Mouse (Mus musculus) kidney, embryonic 15.5 days (tissue): ENCODE results near the gene Mapk9. TPM values are rescaled to one million over a fixed set of nuclear protein-coding genes. Genes with fewer than 3 reads are reported as not detected.

Source experiments
- ATAC-seq: fragments of 200-750 bp; cut with Nextera tagmentation; replicated peaks from 2 replicates; pipeline ENCODE4 v1.8.0; 2017; ENCODE audit warnings: moderate TSS enrichment; ENCODE audit not compliant: low FRiP score
- H3K27ac ChIP-seq: fragments of 300-500 bp; sonication (generic); 2 replicates; pipeline ENCODE4 v1.5.1; 2015; ENCODE audit warnings: mild to moderate bottlenecking, inconsistent platforms
- H3K27me3 ChIP-seq: fragments of 300-500 bp; sonication (generic); 2 replicates; pipeline ENCODE4 v1.6.1; 2015; ENCODE audit warnings: inconsistent platforms
- H3K36me3 ChIP-seq: fragments of 300-500 bp; sonication (generic); 2 replicates; pipeline ENCODE4 v1.6.1; 2015; ENCODE audit warnings: inconsistent platforms
- H3K4me1 ChIP-seq: fragments of 300-500 bp; sonication (generic); 2 replicates; pipeline ENCODE4 v1.6.1; 2015; ENCODE audit warnings: inconsistent platforms
- H3K4me2 ChIP-seq: fragments of 300-500 bp; sonication (generic); 2 replicates; pipeline ENCODE4 v1.6.1; 2015; ENCODE audit warnings: moderate library complexity, mild to moderate bottlenecking, inconsistent platforms
- H3K4me3 ChIP-seq: fragments of 300-500 bp; sonication (generic); replicated peaks from 2 replicates; pipeline ENCODE4 v1.5.1; 2015; ENCODE audit warnings: mild to moderate bottlenecking, inconsistent platforms
- H3K9ac ChIP-seq: fragments of 300-500 bp; sonication (generic); 2 replicates; pipeline ENCODE4 v1.6.1; 2015; ENCODE audit warnings: mild to moderate bottlenecking, inconsistent platforms
- H3K9me3 ChIP-seq: fragments of 300-500 bp; sonication (generic); replicated peaks from 2 replicates; pipeline ENCODE4 v1.6.1; 2016; ENCODE audit warnings: inconsistent platforms
- WGBS: fragments of 180-500 bp; shearing (Covaris S2); methylation state at CpG from one replicate; pipeline ENCODE4 v1.1.7; 2015; ENCODE audit warnings: mixed read lengths; 5-methylcytosine and 5-hydroxymethylcytosine counted together
- polyA plus RNA-seq: library from polyadenylated mRNA; unstranded; fragments of >200 nt; fragmentation: Nextera tagmentation; extraction: Ambion mirVana; gene quantifications from 2 replicates; pipeline ENCODE4 v1.2.1, GENCODE M21; 2015

Gene Mapk9
- polyA plus RNA-seq, 1 experiment from 2014 or later, result 30.3 TPM

DNA sequence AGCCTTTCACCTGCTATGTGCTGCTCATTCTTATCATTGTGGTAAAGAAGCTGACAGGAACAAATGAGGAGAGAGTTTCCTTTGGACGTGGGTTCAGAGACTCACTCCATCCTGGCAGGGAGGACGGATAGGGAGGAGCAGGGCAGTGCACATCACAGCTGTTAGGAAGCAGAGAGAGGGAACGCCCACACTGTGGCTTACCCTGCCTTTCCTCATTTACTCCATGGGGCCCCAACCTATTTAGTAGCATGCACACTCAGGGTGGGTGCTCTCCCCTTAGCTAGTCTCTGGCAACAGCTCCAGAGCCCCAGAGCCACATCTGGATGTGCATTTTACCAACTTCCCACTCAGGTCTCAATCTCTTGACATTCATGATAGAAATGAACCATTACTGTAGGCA, 3.8 kb upstream of the Mapk9 start:
- Histone ChIP-seq H3K4me3 (no peak overlapping the region), H3K9me3 (no peaks in the 10 kb centered on the region), H3K4me1 (peaks cover 12% of the 10 kb centered on the region), H3K27ac (no peak overlapping the region), H3K9ac (no peak overlapping the region), H3K4me2 (no peak overlapping the region), H3K27me3 (no peaks in the 10 kb centered on the region), H3K36me3 (0 out of 2 replicates have a peak, but pooled peaks cover 3% of the 10 kb centered on the region)
- 40% methylated on average over 3 of the region's 3 CpGs for WGBS
- ATAC-seq, result no peak

DNA sequence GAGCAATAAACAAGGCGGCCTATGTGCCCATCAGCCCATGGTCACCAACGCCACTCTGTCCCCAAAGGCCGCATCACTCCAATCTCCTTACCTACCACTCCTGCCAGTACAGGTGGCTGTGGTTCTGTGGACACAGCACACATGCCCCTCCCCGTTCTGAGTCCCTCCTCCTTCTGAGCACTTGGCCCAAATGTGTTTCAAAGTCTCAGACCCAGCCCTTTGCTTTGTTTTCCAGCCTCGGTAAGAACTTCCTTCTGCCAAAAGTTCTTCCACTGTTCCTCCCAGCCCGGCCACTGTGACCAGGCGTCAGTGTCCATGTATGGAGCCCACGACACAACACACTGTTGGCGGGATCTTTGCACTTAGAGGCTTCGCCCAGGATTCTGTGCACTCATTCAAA, 2.2 kb upstream of the Mapk9 start:
- Histone ChIP-seq H3K9me3 (no peaks in the 10 kb centered on the region), H3K4me3 (no peak overlapping the region), H3K36me3 (no peaks in the 10 kb centered on the region), H3K27ac (no peak overlapping the region), H3K4me2 (no peak overlapping the region), H3K4me1 (peaks cover 22% of the 10 kb centered on the region), H3K9ac (no peak overlapping the region), H3K27me3 (no peaks in the 10 kb centered on the region)
- ATAC-seq, result no peak
- WGBS, result 89% methylated on average over 10 of the region's 10 CpGs

DNA sequence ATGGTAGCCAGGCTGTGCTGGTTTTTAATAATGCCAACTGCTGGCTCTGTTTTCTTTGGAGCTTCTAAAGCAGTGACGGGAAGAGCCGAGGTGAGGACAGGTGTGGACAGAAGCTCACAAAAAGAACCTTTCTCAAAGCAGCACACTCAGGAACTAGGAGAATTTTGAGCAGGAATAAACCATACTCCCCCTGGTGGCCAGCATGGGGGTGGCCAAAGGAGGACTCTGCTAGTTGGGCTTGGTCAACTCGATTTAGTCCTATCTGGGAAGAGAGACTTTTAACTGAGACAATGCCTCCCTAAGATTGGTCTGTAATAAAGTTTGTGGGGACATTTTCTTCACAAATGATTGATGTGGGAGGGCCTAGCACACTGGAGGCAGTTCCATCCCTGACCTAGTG, 1.6 kb upstream of the Mapk9 start:
- H3K4me2 ChIP-seq, result no peak overlapping the region
- 52% methylated on average over 3 of the region's 3 CpGs for whole genome bisulfite sequencing
- peaks cover 22% of the 10 kb centered on the region for H3K4me1 ChIP-seq
- H3K36me3 ChIP-seq, result 0 out of 2 replicates have a peak, but pooled peaks cover under 1% of the 10 kb centered on the region
- H3K27me3 ChIP-seq, result no peaks in the 10 kb centered on the region
- no peaks in the 10 kb centered on the region for H3K9me3 ChIP-seq
- no peak for ATAC-seq
- no peak overlapping the region for H3K9ac ChIP-seq
- no peak overlapping the region for H3K27ac ChIP-seq
- no peak overlapping the region for H3K4me3 ChIP-seq

DNA sequence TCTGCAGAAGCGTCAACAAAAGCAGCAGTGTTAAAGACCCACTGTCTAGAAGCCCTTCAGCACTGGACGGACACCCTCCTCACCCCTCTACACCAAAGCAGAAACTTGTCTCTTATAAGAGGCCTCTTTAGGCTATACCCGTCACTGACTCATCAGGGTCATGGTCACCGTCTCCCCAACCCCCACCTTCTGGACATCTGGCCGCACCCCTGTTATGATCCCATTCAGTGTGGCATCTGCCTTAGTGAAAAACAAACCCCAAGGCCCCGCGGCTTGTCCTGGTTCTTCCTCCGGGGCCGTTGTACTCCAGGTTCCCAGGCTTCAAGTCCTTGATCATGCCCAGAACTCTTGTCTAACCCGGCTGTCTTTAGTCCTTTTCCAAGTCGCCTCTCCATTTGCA, 593 bp upstream of the Mapk9 start:
- Histone ChIP-seq H3K9ac (peak overlapping the region; percentile 55), H3K36me3 (0 out of 2 replicates have a peak, but pooled peaks cover 4% of the 10 kb centered on the region), H3K4me1 (peaks cover 22% of the 10 kb centered on the region), H3K27ac (peak overlapping the region; percentile 70), H3K9me3 (no peaks in the 10 kb centered on the region), H3K27me3 (no peaks in the 10 kb centered on the region), H3K4me3 (peak overlapping the region; percentile 75), H3K4me2 (peak overlapping the region; percentile 89)
- WGBS, result 39% methylated on average over 11 of the region's 11 CpGs
- ATAC-seq, result no peak

DNA sequence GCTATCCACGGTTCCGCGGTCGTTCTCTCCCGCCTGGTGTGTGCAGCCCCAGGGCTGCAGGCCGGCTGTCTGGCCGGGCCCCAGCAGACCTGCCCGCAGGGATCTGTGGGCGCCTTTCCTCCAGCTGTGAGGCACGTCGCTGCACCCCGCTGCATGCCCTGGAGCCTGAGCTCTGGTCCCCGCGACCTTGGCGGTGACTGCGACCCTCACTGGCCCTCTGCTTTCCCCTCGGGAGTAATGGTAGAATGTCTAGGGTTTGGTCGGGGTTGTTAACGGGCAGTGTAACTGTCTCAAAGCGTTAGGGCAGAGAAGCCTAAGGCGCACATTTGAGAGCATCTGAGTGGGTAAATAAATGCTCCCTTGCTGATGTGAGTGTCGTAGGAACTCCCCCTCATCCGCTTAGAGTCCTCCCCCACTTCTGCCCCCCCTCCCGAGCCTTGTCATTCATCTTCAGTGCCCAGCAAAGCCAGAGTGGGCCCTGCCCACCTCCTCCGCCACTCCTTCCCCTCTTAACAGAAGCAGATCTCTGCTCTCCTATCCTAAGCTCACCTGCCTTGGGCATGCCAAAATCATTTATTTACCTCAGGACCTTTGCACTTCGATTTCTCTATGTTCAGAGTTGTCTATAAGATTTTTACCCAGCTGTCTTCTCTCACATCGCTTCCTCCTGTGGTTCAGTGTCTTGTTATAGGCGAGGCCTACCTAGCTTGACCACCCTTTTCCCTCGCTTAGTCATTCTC, 690 bp downstream of the Mapk9 start:
- Histone ChIP-seq H3K4me1 (peaks cover 22% of the 10 kb centered on the region), H3K27me3 (no peaks in the 10 kb centered on the region), H3K36me3 (0 out of 2 replicates have a peak, but pooled peaks cover 4% of the 10 kb centered on the region), H3K4me3 (peak overlapping the region; percentile 75), H3K4me2 (peak overlapping the region; percentile 89), H3K9me3 (no peaks in the 10 kb centered on the region), H3K9ac (peak overlapping the region; percentile 81), H3K27ac (peak overlapping the region; percentile 81)
- 10% methylated on average over 29 of the region's 29 CpGs for WGBS
- no peak; the same call in 1 of the 2 replicates for ATAC-seq

DNA sequence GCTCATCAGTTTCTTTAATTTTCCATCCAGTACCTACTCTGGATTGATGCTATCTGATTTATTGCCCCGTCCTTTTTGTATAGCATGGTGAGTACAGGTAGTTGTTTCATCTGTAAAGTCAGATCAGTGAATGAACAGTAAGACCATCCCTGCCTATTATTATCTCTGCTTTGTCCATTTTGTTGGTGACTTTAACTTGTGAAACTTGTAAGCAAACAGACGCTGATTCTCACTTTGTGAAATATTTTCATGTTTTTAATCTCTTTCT, 1.2 kb downstream of the Mapk9 start:
- Histone ChIP-seq H3K9ac (peak overlapping the region; percentile 81; the same call in 1 of the 2 replicates), H3K36me3 (0 out of 2 replicates have a peak, but pooled peaks cover 4% of the 10 kb centered on the region)
- no peak for ATAC-seq

DNA sequence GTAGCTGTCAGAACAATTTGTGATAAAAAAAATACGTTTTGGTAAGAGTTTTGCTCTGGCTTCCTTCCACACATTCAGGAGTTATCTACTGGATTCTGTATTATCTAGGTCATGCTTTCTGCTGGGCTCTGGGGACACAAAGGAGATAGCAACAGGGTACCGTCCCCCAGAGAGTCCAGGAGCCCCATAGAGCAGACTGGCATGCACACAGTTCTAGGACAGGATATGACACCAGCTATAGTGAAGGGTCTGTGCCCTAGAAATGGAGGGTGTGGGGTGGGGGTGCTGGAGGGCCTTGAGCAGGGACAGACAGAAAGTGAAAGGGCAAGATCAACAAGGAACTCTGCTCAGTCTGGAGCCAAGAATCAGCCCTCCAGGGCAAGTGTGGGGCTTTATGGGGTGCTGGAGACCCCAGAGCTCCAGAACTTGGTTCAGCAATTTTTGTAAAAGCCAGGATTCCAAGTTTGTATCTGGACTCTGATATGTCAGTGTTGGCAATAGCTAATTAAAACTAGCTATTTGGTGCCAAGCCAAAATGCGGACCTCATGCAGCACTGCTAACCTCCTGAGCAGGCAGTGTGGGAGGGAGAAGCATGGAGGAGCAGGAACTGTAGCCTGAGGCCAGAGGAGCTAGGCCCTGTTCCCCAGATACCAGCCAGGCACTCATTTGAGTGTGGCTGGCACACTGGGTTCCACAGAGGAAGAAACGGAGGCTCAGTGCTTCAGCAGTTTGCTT, 1.7 kb downstream of the Mapk9 start:
- H3K4me1 ChIP-seq, result peaks cover 22% of the 10 kb centered on the region
- WGBS, result 68% methylated on average over 4 of the region's 4 CpGs
- H3K27me3 ChIP-seq, result no peaks in the 10 kb centered on the region
- 0 out of 2 replicates have a peak, but pooled peaks cover 4% of the 10 kb centered on the region for H3K36me3 ChIP-seq
- no peaks in the 10 kb centered on the region for H3K9me3 ChIP-seq
- peak overlapping the region; percentile 89 for H3K4me2 ChIP-seq
- no peak for ATAC-seq
- no peak overlapping the region for H3K27ac ChIP-seq
- 0 out of 2 replicates have a peak overlapping the region, but pooled peaks have one; percentile 7 for H3K9ac ChIP-seq
- no peak overlapping the region for H3K4me3 ChIP-seq

More for the DNA sequence above, 1.2 kb downstream of the Mapk9 start:
- peak overlapping the region; percentile 89 for H3K4me2 ChIP-seq
- peaks cover 22% of the 10 kb centered on the region for H3K4me1 ChIP-seq
- peak overlapping the region; percentile 81; the same call in 1 of the 2 replicates for H3K27ac ChIP-seq
- H3K9me3 ChIP-seq, result no peaks in the 10 kb centered on the region
- no peaks in the 10 kb centered on the region for H3K27me3 ChIP-seq
- peak overlapping the region; percentile 75 for H3K4me3 ChIP-seq
- whole genome bisulfite sequencing, result 74% methylated on average over 2 of the region's 2 CpGs

DNA sequence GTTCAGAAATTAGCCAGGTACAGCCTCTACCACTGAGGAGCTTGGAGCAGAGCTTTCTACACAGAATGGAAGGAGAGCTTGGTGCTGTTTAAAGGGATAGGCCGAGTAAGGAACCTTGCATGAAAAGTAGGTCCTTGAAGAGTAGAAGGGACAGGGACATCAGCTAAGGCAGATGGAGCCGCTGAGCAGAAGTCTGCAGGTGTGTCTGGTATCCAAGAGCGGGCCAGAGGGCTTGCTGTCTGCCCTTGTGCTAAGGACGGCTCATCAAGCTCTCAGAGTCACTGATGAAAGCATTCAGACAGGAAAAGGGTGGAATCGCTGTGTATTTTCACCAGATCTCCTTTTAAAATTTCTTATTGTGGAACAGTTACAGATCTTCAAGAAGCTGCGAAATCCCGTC, 3.8 kb downstream of the Mapk9 start:
- H3K4me1 ChIP-seq, result peaks cover 22% of the 10 kb centered on the region
- WGBS, result 95% methylated on average over 7 of the region's 7 CpGs
- H3K36me3 ChIP-seq, result peaks cover 13% of the 10 kb centered on the region; the same call in 1 of the 2 replicates
- no peak overlapping the region for H3K4me2 ChIP-seq
- no peak overlapping the region for H3K9ac ChIP-seq
- no peaks in the 10 kb centered on the region for H3K27me3 ChIP-seq
- H3K9me3 ChIP-seq, result no peaks in the 10 kb centered on the region
- no peak for ATAC-seq
- H3K27ac ChIP-seq, result no peak overlapping the region
- H3K4me3 ChIP-seq, result no peak overlapping the region

DNA sequence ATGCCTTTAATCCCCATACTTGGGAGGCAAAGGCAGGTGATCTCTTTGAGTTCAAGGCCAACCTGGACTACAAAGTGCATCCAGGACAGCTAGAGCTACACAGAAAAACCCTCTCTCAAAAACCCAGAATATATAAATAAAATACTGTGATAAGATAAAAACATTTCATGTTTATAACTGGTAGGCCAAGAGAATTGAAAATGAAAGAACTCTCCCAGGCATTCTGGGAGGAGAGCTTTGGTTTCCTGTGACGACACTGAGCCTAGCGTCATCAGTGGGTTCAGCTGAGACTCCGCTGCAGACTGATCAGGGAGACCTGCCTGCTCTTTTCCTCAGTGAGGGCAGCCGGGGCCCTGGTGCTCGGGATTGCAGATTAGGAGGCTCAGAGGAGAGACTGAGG, 8.6 kb downstream of the Mapk9 start:
- 83% methylated on average over 5 of the region's 5 CpGs for WGBS
- H3K9me3 ChIP-seq, result no peaks in the 10 kb centered on the region
- no peaks in the 10 kb centered on the region for H3K4me1 ChIP-seq
- no peak overlapping the region for H3K27ac ChIP-seq
- H3K9ac ChIP-seq, result no peak overlapping the region
- H3K27me3 ChIP-seq, result no peaks in the 10 kb centered on the region
- no peak overlapping the region for H3K4me2 ChIP-seq
- H3K36me3 ChIP-seq, result peaks cover 22% of the 10 kb centered on the region
- ATAC-seq, result no peak
- H3K4me3 ChIP-seq, result no peak overlapping the region

DNA sequence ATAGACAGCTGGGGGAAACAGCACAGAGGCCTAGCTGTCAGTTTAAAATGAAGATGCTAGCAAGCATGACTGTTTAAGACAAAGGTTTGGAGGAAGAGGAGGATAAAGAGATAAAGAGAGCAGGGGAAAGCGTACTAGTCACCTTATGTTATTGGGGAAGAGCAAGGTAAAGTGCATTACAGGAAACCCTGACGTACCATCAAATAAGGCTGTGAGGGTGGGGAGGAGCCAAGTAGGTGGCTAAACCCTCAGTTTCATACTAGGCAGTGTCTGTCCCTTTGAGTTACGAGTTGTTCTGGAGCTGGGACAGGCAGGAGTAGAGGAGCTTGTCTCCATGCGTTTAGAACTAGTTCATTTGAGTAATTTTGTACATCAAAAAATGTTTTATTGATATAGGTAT, 14.6 kb downstream of the Mapk9 start:
- no peak for ATAC-seq
- Histone ChIP-seq H3K27ac (no peak overlapping the region), H3K9ac (no peak overlapping the region), H3K36me3 (peaks cover 33% of the 10 kb centered on the region), H3K4me1 (no peaks in the 10 kb centered on the region), H3K9me3 (no peaks in the 10 kb centered on the region), H3K4me2 (no peak overlapping the region), H3K4me3 (no peak overlapping the region), H3K27me3 (no peaks in the 10 kb centered on the region)
- WGBS, result 90% methylated on average over 4 of the region's 4 CpGs

DNA sequence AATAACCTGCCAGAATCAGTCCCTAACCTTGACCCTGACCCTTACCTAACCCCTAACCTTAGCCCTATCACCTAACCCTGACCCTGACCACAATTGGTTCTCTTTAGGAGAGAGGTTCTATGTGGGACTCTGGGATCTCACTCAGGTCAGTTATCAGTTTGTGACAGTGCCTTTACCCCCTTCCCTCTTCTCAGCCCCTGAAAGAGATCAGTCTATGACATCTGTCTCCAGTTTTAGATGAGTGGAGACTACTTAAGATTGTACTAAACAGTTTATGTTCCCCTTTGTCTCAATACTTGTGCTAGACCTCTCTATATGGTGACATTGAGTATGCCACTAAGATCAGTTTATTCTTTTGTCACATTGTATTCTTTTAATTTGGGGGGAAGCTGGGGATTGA, 17.4 kb downstream of the Mapk9 start:
- ATAC-seq, result no peak
- Histone ChIP-seq H3K27me3 (no peaks in the 10 kb centered on the region), H3K36me3 (peaks cover 36% of the 10 kb centered on the region), H3K4me3 (no peak overlapping the region), H3K9ac (no peak overlapping the region), H3K9me3 (no peaks in the 10 kb centered on the region), H3K4me1 (no peaks in the 10 kb centered on the region), H3K4me2 (no peak overlapping the region), H3K27ac (no peak overlapping the region)

DNA sequence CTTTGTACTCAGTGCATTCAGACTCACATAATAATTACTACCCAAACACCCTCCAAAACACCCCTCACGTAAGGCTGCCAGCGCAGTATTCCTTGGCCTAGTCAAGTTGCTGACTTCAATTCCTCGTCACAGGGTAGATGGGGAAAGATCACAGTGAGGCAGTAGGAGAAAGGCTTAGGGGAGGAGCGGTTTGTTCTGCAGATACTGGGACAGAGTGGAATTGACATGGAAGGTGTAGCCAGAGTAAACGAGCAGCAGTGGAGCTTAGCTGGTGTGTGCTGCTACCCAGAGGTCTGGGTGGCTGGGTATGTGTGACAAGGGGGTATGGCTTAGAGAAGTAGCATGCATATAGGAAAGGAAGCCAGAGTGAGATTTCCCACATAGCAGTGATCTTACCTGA, 20.8 kb downstream of the Mapk9 start:
- Histone ChIP-seq H3K27me3 (no peaks in the 10 kb centered on the region), H3K4me1 (no peaks in the 10 kb centered on the region), H3K9me3 (no peaks in the 10 kb centered on the region), H3K4me3 (no peak overlapping the region), H3K36me3 (peaks cover 61% of the 10 kb centered on the region), H3K27ac (no peak overlapping the region), H3K9ac (no peak overlapping the region), H3K4me2 (no peak overlapping the region)
- ATAC-seq, result no peak
- 82% methylated on average over 5 of the region's 5 CpGs for WGBS
